Mouse (Mus musculus): ENCODE measurements around the gene Pias3.

DNA sequence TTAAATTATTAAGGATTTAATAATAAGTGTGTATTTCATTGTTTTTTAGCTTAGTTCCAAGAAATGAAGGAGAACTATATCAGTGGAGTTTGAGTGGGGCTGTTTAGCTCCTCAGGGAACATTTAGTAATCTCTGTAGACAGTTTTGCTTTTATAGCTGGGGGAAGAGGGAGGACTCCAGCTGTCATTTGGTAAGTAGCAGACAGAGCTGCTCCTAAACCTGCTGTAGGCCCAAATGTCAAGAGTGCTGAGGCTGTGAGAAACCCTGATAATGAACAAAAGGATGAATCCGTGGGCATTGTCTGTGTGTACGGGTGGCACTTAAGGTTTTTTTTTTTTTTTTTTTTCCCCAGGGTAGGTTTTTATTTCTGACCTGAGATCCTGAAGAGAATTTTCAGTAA lies 39.0 kb downstream of the Pias3 start:
- no peak for TF ChIP-seq HCFC1 (IDR thresholded peaks at IDR 0.05; ENCODE audit: borderline replicate concordance, insufficient read depth, low read length)
- no peak for TF ChIP-seq ZNF384 (IDR thresholded peaks at IDR 0.05; ENCODE audit: low read depth, low read length)
- TF ChIP-seq ZC3H11A (IDR thresholded peaks at IDR 0.05; ENCODE audit: borderline replicate concordance, low read depth, low read length) = no peak
- TF ChIP-seq CHD2 (IDR thresholded peaks at IDR 0.05; ENCODE audit: low read depth, low read length) = no peak
- TF ChIP-seq MAFK (IDR thresholded peaks at IDR 0.05; ENCODE audit: insufficient read depth, low read depth, low read length) = no peak
